ENCODE assay signal across 8 mouse cellular contexts in genomic region chrX:141475110-141475509, GRCm38 (mm10). TPM values are rescaled to one million over a fixed set of nuclear protein-coding genes. Genes with fewer than 3 reads are reported as not detected.
DNase-seq lines count a peak whose midpoint lies in the region; ATAC-seq and TF ChIP-seq lines count a peak whose summit lies in the region.

TSS of gene Col4a5 (plus strand) at chrX:141475385.

- peak within 1 kb of the TSS; percentile 58 for H3K9ac ChIP-seq in embryonic facial prominence, embryonic 14.5 days (ENCODE audit: low read depth, low read length)
- peak within 1 kb of the TSS; percentile 25; the same call in 1 of the 2 replicates for H3K9ac ChIP-seq in midbrain, embryonic 15.5 days
- peak within 1 kb of the TSS; percentile 62 for H3K9ac ChIP-seq in stomach, postnatal 0 days (ENCODE audit: low read length)

- TF ChIP-seq EP300 in stomach, postnatal 0 days (optimal IDR thresholded peaks at IDR 0.05) = no peak

- H3K36me3 ChIP-seq in embryonic facial prominence, embryonic 14.5 days (ENCODE audit: control insufficient read depth, insufficient read depth, low read length) = no peaks in the 10 kb centered on the region
- no peaks in the 10 kb centered on the region for H3K36me3 ChIP-seq in kidney, adult 2 months (ENCODE audit: control insufficient read depth, insufficient read depth, low read length)
- no peaks in the 10 kb centered on the region for H3K36me3 ChIP-seq in midbrain, embryonic 15.5 days (replicated peaks)
- no peaks in the 10 kb centered on the region for H3K36me3 ChIP-seq in stomach, postnatal 0 days (ENCODE audit: control insufficient read depth, insufficient read depth, low read length)

- WGBS in embryonic facial prominence, embryonic 14.5 days = 23% methylated on average over 13 of the region's 13 CpGs
- WGBS in kidney, adult 2 months = 1% methylated on average over 12 of the region's 13 CpGs
- 12% methylated on average over 13 of the region's 13 CpGs for WGBS in midbrain, embryonic 15.5 days
- 10% methylated on average over 13 of the region's 13 CpGs for WGBS in stomach, postnatal 0 days

- H3K4me2 ChIP-seq in embryonic facial prominence, embryonic 14.5 days (ENCODE audit: low read depth, low read length) = peak within 1 kb of the TSS; percentile 59
- peak within 1 kb of the TSS; percentile 66 for H3K4me2 ChIP-seq in midbrain, embryonic 15.5 days
- H3K4me2 ChIP-seq in stomach, postnatal 0 days (replicated peaks; ENCODE audit: low read depth) = peak within 1 kb of the TSS; percentile 60

- DNase-seq in 3T3-L1 (ENCODE audit: low read depth, low spot score) (peak; percentile 83), liver (peak; percentile 60)
- DNase-seq in adrenal gland, postnatal 25 days = peak; percentile 65
- DNase-seq in embryonic facial prominence, embryonic 14.5 days (ENCODE audit: low spot score) = peak; percentile 88
- peak; percentile 44 to 67 for DNase-seq in heart, adult 9 months (ENCODE audit: low spot score in 2 of 2)
- peak; percentile 87 for DNase-seq in kidney, adult 2 months
- DNase-seq in stomach, postnatal 0 days (ENCODE audit: low spot score) = peak; percentile 79

- peak; percentile 88 for ATAC-seq in embryonic facial prominence, embryonic 14.5 days (ENCODE audit: low read depth)
- ATAC-seq in midbrain, embryonic 15.5 days (replicated peaks) = peak; percentile 92
- ATAC-seq in stomach, postnatal 0 days (ENCODE audit: low FRiP score, low TSS enrichment) = peak; percentile 84

- TF ChIP-seq CTCF in kidney, adult 2 months (conservative IDR thresholded peaks at IDR 0.05; ENCODE audit: insufficient read depth, insufficient read length, low read depth, low read length) = no peak
- no peak for TF ChIP-seq CTCF in stomach, postnatal 0 days (IDR thresholded peaks at IDR 0.05; ENCODE audit: low read depth)

- H3K27ac ChIP-seq in embryonic facial prominence, embryonic 14.5 days (replicated peaks; ENCODE audit: low read depth, low read length) = no peak within 1 kb of the TSS
- H3K27ac ChIP-seq in kidney, adult 2 months (ENCODE audit: insufficient read depth, low read depth, low read length) = peak within 1 kb of the TSS; percentile 81
- no peak within 1 kb of the TSS for H3K27ac ChIP-seq in midbrain, embryonic 15.5 days
- peak within 1 kb of the TSS; percentile 56 for H3K27ac ChIP-seq in stomach, postnatal 0 days (replicated peaks)

- no peaks in the 10 kb centered on the region for H3K4me1 ChIP-seq in embryonic facial prominence, embryonic 14.5 days (ENCODE audit: control insufficient read depth, insufficient read depth, low read length)
- 0 out of 2 replicates have a peak, but pooled peaks cover 3% of the 10 kb centered on the region for H3K4me1 ChIP-seq in kidney, adult 2 months (ENCODE audit: control insufficient read depth, insufficient read depth, low read length)
- no peaks in the 10 kb centered on the region for H3K4me1 ChIP-seq in midbrain, embryonic 15.5 days
- no peaks in the 10 kb centered on the region for H3K4me1 ChIP-seq in stomach, postnatal 0 days (replicated peaks; ENCODE audit: control insufficient read depth, insufficient read depth)

- H3K9me3 ChIP-seq in embryonic facial prominence, embryonic 14.5 days (ENCODE audit: control insufficient read depth, low read length) = no peaks in the 10 kb centered on the region
- H3K9me3 ChIP-seq in midbrain, embryonic 15.5 days = no peaks in the 10 kb centered on the region
- no peaks in the 10 kb centered on the region for H3K9me3 ChIP-seq in stomach, postnatal 0 days (ENCODE audit: control insufficient read depth, low read length)

- H3K27me3 ChIP-seq in embryonic facial prominence, embryonic 14.5 days (replicated peaks; ENCODE audit: control insufficient read depth, insufficient read depth, low read length) = peaks cover 25% of the 10 kb centered on the region
- no peaks in the 10 kb centered on the region for H3K27me3 ChIP-seq in kidney, adult 2 months (replicated peaks; ENCODE audit: control insufficient read depth, insufficient read depth, low read length)
- peaks cover 25% of the 10 kb centered on the region for H3K27me3 ChIP-seq in midbrain, embryonic 15.5 days (replicated peaks)
- no peaks in the 10 kb centered on the region for H3K27me3 ChIP-seq in stomach, postnatal 0 days (ENCODE audit: control insufficient read depth, insufficient read depth, low read length)

- no peak for TF ChIP-seq POLR2A in kidney, adult 2 months (IDR thresholded peaks at IDR 0.05; ENCODE audit: low read depth, low read length)

- H3K4me3 ChIP-seq in embryonic facial prominence, embryonic 14.5 days (ENCODE audit: low read depth, low read length) = peak within 1 kb of the TSS; percentile 50
- peak within 1 kb of the TSS; percentile 64 for H3K4me3 ChIP-seq in kidney, adult 2 months (ENCODE audit: insufficient read depth, low read depth, low read length)
- H3K4me3 ChIP-seq in midbrain, embryonic 15.5 days = peak within 1 kb of the TSS; percentile 41
- peak within 1 kb of the TSS; percentile 52 for H3K4me3 ChIP-seq in stomach, postnatal 0 days (ENCODE audit: low read depth, low read length)

RNA-seq across cellular contexts. Expression of gene Col4a5, which starts in this region (rescaled TPM):
- total RNA-seq in adrenal gland, postnatal 25 days (2021) = 29.4 and 31.6 TPM in 2 replicates
- polyA plus RNA-seq in embryonic facial prominence, embryonic 14.5 days (2014; fragmentation: Nextera tagmentation; extraction: Ambion mirVana) = 14.1 and 14.2 TPM in 2 replicates
- polyA plus RNA-seq in kidney, adult 2 months (2012; rRNA removed) = 13.1 and 15.8 TPM in 2 replicates
- polyA plus RNA-seq in midbrain, embryonic 15.5 days (2015; fragmentation: Nextera tagmentation; extraction: Ambion mirVana) = 7.5 and 9.0 TPM in 2 replicates
- 24.9 and 29.7 TPM in 2 replicates for polyA plus RNA-seq in stomach, postnatal 0 days (2015; fragmentation: Nextera tagmentation; extraction: Ambion mirVana)

Comparison
In these comparisons a context has a peak if more than half of its experiments do, and no peak if none do; other contexts are left out.
1. H3K27ac ChIP-seq: peak in kidney, adult 2 months (single experiment) and stomach, postnatal 0 days (single experiment); none in embryonic facial prominence, embryonic 14.5 days (single experiment) and midbrain, embryonic 15.5 days (single experiment).
2. Peak in every context shown above with its lines, with median percentiles within 50 percentile points of each other: DNase-seq, ATAC-seq, H3K4me2 ChIP-seq, H3K4me3 ChIP-seq and H3K9ac ChIP-seq.